Mouse (Mus musculus): Measurements from ENCODE around the gene Ifnlr1. TPM values are rescaled to one million over a fixed set of nuclear protein-coding genes. Genes with fewer than 3 reads are reported as not detected.

Gene Ifnlr1
- polyA plus RNA-seq, 1 experiment from 2014 or later, result 0.46 TPM

GRCm38 (mm10) chr4:135679316-135679715, 6.8 kb upstream of the Ifnlr1 start:
- no peak overlapping the region for H3K9ac ChIP-seq (replicated peaks; ENCODE audit: low read depth, low read length)
- no peaks in the 10 kb centered on the region for H3K4me1 ChIP-seq (ENCODE audit: control insufficient read depth, insufficient read depth, low read length)
- H3K4me3 ChIP-seq (ENCODE audit: low read depth, low read length), result no peak overlapping the region
- H3K36me3 ChIP-seq (ENCODE audit: control insufficient read depth, insufficient read depth, low read length), result no peaks in the 10 kb centered on the region
- H3K9me3 ChIP-seq (ENCODE audit: control insufficient read depth, low read length), result no peaks in the 10 kb centered on the region
- 80% methylated on average over 4 of the region's 4 CpGs for WGBS
- ATAC-seq (ENCODE audit: low read depth), result no peak
- H3K4me2 ChIP-seq (ENCODE audit: low read depth, low read length), result no peak overlapping the region
- no peak overlapping the region for H3K27ac ChIP-seq (ENCODE audit: low read depth, low read length)
- H3K27me3 ChIP-seq (ENCODE audit: control insufficient read depth, insufficient read depth, low read length), result no peaks in the 10 kb centered on the region; the same call in 1 of the 2 replicates

DNA sequence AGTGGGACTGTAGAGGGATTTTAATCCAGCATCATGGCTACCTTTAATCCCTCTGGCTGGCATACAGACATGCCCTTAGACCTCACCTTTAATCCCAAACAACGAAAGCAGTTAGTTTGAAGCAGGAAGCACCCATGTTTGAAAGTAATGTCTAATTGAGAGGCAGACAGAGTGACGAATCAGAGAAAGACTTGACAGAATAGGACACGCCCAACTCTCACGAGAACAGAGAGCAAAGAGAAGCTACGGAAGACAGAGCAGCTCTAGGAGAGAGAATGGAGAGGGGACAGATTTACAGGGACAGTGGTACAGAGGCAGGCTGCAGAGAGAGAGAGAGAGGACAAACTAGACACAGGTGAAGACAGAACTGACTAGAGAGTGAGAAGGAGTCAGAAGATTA, 4.3 kb upstream of the Ifnlr1 start:
- H3K9me3 ChIP-seq (ENCODE audit: control insufficient read depth, low read length), result no peaks in the 10 kb centered on the region
- no peak overlapping the region for H3K9ac ChIP-seq (replicated peaks; ENCODE audit: low read depth, low read length)
- H3K4me2 ChIP-seq (ENCODE audit: low read depth, low read length), result no peak overlapping the region
- H3K36me3 ChIP-seq (ENCODE audit: control insufficient read depth, insufficient read depth, low read length), result no peaks in the 10 kb centered on the region
- no peak overlapping the region for H3K27ac ChIP-seq (ENCODE audit: low read depth, low read length)
- H3K27me3 ChIP-seq (ENCODE audit: control insufficient read depth, insufficient read depth, low read length), result peaks cover 11% of the 10 kb centered on the region; the same call in 1 of the 2 replicates
- no peak for ATAC-seq (ENCODE audit: low read depth)
- WGBS, result 81% methylated on average over 5 of the region's 5 CpGs
- H3K4me1 ChIP-seq (ENCODE audit: control insufficient read depth, insufficient read depth, low read length), result peaks cover 7% of the 10 kb centered on the region; the same call in 1 of the 2 replicates
- H3K4me3 ChIP-seq (ENCODE audit: low read depth, low read length), result no peak overlapping the region

GRCm38 (mm10) chr4:135683553-135683952, 2.5 kb upstream of the Ifnlr1 start:
- no peak for ATAC-seq (ENCODE audit: low read depth)
- H3K9ac ChIP-seq (replicated peaks; ENCODE audit: low read depth, low read length), result no peak overlapping the region
- H3K4me3 ChIP-seq (ENCODE audit: low read depth, low read length), result no peak overlapping the region
- H3K36me3 ChIP-seq (ENCODE audit: control insufficient read depth, insufficient read depth, low read length), result no peaks in the 10 kb centered on the region
- no peak overlapping the region for H3K27ac ChIP-seq (ENCODE audit: low read depth, low read length)
- H3K9me3 ChIP-seq (ENCODE audit: control insufficient read depth, low read length), result no peaks in the 10 kb centered on the region
- peaks cover 23% of the 10 kb centered on the region for H3K27me3 ChIP-seq (ENCODE audit: control insufficient read depth, insufficient read depth, low read length)
- 21% methylated on average over 4 of the region's 4 CpGs for WGBS
- H3K4me1 ChIP-seq (ENCODE audit: control insufficient read depth, insufficient read depth, low read length), result peaks cover 7% of the 10 kb centered on the region; the same call in 1 of the 2 replicates
- H3K4me2 ChIP-seq (ENCODE audit: low read depth, low read length), result no peak overlapping the region

DNA sequence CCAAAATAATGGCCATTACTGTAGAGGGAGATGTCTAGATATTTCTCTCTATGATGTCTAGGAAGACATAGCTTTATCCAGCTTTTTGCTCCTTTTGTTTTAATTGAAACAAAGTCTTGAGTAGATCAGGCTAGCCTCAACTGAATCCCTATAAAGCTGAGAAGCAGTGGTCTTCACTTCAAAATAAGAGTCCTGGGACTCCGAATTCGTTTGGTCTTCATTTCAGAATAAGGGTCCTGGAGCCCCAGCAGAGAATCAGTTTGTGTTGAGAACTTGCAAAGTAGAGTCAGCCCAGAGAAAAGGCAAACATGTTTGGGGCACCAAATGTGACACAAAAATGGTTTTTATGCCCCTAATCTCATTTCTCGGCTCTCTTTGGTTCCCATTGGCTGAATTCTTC, 1.4 kb upstream of the Ifnlr1 start:
- Histone ChIP-seq H3K9ac (replicated peaks; ENCODE audit: low read depth, low read length) (no peak overlapping the region), H3K9me3 (ENCODE audit: control insufficient read depth, low read length) (no peaks in the 10 kb centered on the region), H3K4me3 (ENCODE audit: low read depth, low read length) (no peak overlapping the region), H3K4me2 (ENCODE audit: low read depth, low read length) (no peak overlapping the region), H3K27me3 (ENCODE audit: control insufficient read depth, insufficient read depth, low read length) (peaks cover 25% of the 10 kb centered on the region), H3K36me3 (ENCODE audit: control insufficient read depth, insufficient read depth, low read length) (no peaks in the 10 kb centered on the region), H3K27ac (ENCODE audit: low read depth, low read length) (no peak overlapping the region), H3K4me1 (ENCODE audit: control insufficient read depth, insufficient read depth, low read length) (peaks cover 7% of the 10 kb centered on the region; the same call in 1 of the 2 replicates)
- 37% methylated on average over 3 of the region's 3 CpGs for WGBS
- no peak for ATAC-seq (ENCODE audit: low read depth)

DNA sequence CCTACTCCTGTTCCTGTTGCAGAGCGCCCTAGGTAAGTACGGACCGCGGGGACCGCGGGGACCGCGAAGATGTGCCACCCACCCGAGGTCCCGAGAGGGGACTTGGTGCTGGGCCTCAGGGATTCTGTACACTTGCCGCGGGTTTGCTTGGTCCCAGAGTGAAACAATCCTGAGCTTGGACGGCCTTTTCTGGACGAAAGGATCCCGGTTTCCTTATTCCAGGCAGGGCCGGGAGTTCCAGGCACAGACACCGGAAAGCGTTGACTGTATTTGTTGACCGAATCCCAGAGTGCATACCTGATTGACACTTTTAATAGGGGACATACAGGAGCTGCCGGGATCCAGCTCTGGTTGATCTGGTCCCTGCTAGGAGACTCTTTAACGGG, 474 bp downstream of the Ifnlr1 start:
- H3K4me3 ChIP-seq (ENCODE audit: low read depth, low read length), result peak overlapping the region; percentile 38
- peak overlapping the region; percentile 50 for H3K9ac ChIP-seq (replicated peaks; ENCODE audit: low read depth, low read length)
- H3K4me2 ChIP-seq (ENCODE audit: low read depth, low read length), result peak overlapping the region; percentile 91
- peaks cover 25% of the 10 kb centered on the region for H3K27me3 ChIP-seq (ENCODE audit: control insufficient read depth, insufficient read depth, low read length)
- peaks cover 7% of the 10 kb centered on the region; the same call in 1 of the 2 replicates for H3K4me1 ChIP-seq (ENCODE audit: control insufficient read depth, insufficient read depth, low read length)
- no peaks in the 10 kb centered on the region for H3K36me3 ChIP-seq (ENCODE audit: control insufficient read depth, insufficient read depth, low read length)
- H3K27ac ChIP-seq (ENCODE audit: low read depth, low read length), result no peak overlapping the region
- ATAC-seq (ENCODE audit: low read depth), result no peak
- 1% methylated on average over 21 of the region's 21 CpGs for WGBS
- H3K9me3 ChIP-seq (ENCODE audit: control insufficient read depth, low read length), result no peaks in the 10 kb centered on the region

GRCm38 (mm10) chr4:135689797-135690196, 3.7 kb downstream of the Ifnlr1 start:
- peaks cover 7% of the 10 kb centered on the region; the same call in 1 of the 2 replicates for H3K4me1 ChIP-seq (ENCODE audit: control insufficient read depth, insufficient read depth, low read length)
- H3K27ac ChIP-seq (ENCODE audit: low read depth, low read length), result no peak overlapping the region
- no peak overlapping the region for H3K4me2 ChIP-seq (ENCODE audit: low read depth, low read length)
- WGBS, result 89% methylated on average over 7 of the region's 7 CpGs
- no peak overlapping the region for H3K9ac ChIP-seq (replicated peaks; ENCODE audit: low read depth, low read length)
- no peak overlapping the region for H3K4me3 ChIP-seq (ENCODE audit: low read depth, low read length)
- H3K36me3 ChIP-seq (ENCODE audit: control insufficient read depth, insufficient read depth, low read length), result no peaks in the 10 kb centered on the region
- ATAC-seq (ENCODE audit: low read depth), result no peak
- no peaks in the 10 kb centered on the region for H3K9me3 ChIP-seq (ENCODE audit: control insufficient read depth, low read length)
- peaks cover 23% of the 10 kb centered on the region for H3K27me3 ChIP-seq (ENCODE audit: control insufficient read depth, insufficient read depth, low read length)

DNA sequence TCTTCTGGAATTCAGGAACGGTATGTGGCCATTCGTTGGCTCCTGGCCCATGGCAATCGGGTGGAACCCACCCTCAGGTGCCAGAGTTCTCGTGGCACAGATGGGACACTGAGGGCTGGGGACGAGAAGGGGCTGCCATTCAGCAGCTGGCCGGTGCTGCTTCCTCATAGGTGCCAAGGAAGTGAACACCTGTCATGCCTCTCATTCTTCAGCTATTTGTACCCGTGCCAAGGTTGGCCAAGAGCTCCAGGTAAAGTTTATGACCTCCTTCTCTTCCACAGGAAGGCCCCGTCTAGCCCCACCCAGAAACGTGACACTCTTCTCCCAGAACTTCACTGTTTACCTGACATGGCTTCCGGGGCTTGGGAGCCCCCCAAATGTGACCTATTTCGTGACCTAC, 4.2 kb downstream of the Ifnlr1 start:
- peaks cover 19% of the 10 kb centered on the region for H3K27me3 ChIP-seq (ENCODE audit: control insufficient read depth, insufficient read depth, low read length)
- no peak overlapping the region for H3K4me2 ChIP-seq (ENCODE audit: low read depth, low read length)
- H3K36me3 ChIP-seq (ENCODE audit: control insufficient read depth, insufficient read depth, low read length), result no peaks in the 10 kb centered on the region
- no peak overlapping the region for H3K27ac ChIP-seq (ENCODE audit: low read depth, low read length)
- H3K4me1 ChIP-seq (ENCODE audit: control insufficient read depth, insufficient read depth, low read length), result peaks cover 7% of the 10 kb centered on the region; the same call in 1 of the 2 replicates
- no peaks in the 10 kb centered on the region for H3K9me3 ChIP-seq (ENCODE audit: control insufficient read depth, low read length)
- 84% methylated on average over 11 of the region's 11 CpGs for WGBS
- no peak overlapping the region for H3K4me3 ChIP-seq (ENCODE audit: low read depth, low read length)
- no peak overlapping the region for H3K9ac ChIP-seq (replicated peaks; ENCODE audit: low read depth, low read length)
- no peak for ATAC-seq (ENCODE audit: low read depth)

DNA sequence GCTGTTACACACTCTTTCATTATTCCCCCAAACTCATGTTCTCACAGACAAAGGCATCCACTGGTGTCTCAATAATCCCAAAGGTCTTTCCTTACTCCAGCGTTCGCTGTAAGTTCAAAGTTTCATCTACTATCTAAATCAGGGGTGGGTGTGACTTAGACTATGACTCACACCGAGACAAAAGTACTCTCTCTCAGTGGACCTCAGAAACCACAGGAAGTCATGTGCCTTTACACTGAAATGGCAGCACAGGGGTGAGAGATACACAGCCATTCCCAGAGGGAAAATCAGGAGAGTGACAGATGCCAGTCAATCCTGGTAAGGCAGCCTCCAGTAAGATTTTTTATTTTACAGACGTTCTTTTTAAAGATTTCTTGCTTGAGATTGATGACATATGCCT, 6.8 kb downstream of the Ifnlr1 start:
- no peak for ATAC-seq (ENCODE audit: low read depth)
- WGBS, result 85% methylated on average over 4 of the region's 4 CpGs

DNA sequence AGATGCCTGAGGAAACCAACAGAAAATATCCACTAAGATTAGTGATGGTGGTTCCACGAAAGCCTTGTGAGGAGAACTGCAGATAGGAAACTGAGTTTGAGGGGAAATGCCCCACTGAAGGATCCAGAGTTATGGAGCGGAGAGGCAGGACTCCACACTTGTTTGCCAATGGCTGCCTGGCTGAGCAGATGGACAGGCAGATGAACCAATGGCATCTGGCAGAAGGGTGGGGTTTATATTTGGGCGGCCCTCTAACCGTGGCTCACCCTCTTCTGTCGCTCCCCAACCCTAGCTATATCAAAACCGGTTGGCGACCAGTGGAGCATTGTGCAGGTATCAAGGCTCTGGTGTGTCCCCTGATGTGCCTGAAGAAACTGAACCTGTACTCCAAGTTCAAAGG, 12.4 kb downstream of the Ifnlr1 start:
- H3K36me3 ChIP-seq (ENCODE audit: control insufficient read depth, insufficient read depth, low read length), result no peaks in the 10 kb centered on the region
- WGBS, result 87% methylated on average over 7 of the region's 7 CpGs
- ATAC-seq (ENCODE audit: low read depth), result no peak
- no peaks in the 10 kb centered on the region for H3K9me3 ChIP-seq (ENCODE audit: control insufficient read depth, low read length)
- H3K27me3 ChIP-seq (ENCODE audit: control insufficient read depth, insufficient read depth, low read length), result no peaks in the 10 kb centered on the region
- no peaks in the 10 kb centered on the region for H3K4me1 ChIP-seq (ENCODE audit: control insufficient read depth, insufficient read depth, low read length)
- H3K4me2 ChIP-seq (ENCODE audit: low read depth, low read length), result peak overlapping the region; percentile 23; the same call in 1 of the 2 replicates
- H3K9ac ChIP-seq (replicated peaks; ENCODE audit: low read depth, low read length), result no peak overlapping the region
- no peak overlapping the region for H3K27ac ChIP-seq (ENCODE audit: low read depth, low read length)
- no peak overlapping the region for H3K4me3 ChIP-seq (ENCODE audit: low read depth, low read length)

More for the DNA sequence above, 6.8 kb downstream of the Ifnlr1 start:
- Histone ChIP-seq H3K4me3 (ENCODE audit: low read depth, low read length) (no peak overlapping the region), H3K27me3 (ENCODE audit: control insufficient read depth, insufficient read depth, low read length) (peaks cover 4% of the 10 kb centered on the region; the same call in 1 of the 2 replicates), H3K36me3 (ENCODE audit: control insufficient read depth, insufficient read depth, low read length) (no peaks in the 10 kb centered on the region), H3K9ac (replicated peaks; ENCODE audit: low read depth, low read length) (no peak overlapping the region), H3K9me3 (ENCODE audit: control insufficient read depth, low read length) (no peaks in the 10 kb centered on the region), H3K4me2 (ENCODE audit: low read depth, low read length) (no peak overlapping the region), H3K27ac (ENCODE audit: low read depth, low read length) (no peak overlapping the region), H3K4me1 (ENCODE audit: control insufficient read depth, insufficient read depth, low read length) (no peaks in the 10 kb centered on the region)

All from neural tube, embryonic 14.5 days (tissue).